Mouse (Mus musculus): ENCODE measurements around the gene Rfc4. TPM values are rescaled to one million over a fixed set of nuclear protein-coding genes. Genes with fewer than 3 reads are reported as not detected.
A peak's percentile ranks its signal among the peaks of the same experiment; 100 is the strongest.

The Rfc4 gene
- polyA plus RNA-seq, 1 experiment = 18.9 TPM

DNA sequence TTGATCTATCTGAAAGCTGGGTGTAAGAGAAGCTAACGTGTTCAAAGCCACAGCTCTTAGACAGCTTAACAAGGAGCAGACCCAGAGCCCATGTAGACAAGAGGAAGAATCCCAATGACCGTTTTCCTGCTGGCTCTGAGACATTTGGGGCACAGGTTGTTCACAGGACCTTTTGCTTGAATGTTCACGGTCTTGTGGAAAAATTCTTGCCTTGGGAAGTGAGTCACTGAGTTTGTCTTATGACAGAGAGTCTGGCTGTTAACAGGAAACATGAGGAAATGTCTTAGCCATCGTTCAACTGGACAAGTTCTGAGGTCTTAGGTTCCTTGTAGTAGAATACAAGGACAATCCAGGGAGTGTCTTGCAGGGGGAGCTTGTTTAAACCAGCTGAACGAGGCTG, 39.5 kb upstream of the Rfc4 start:
- Histone ChIP-seq H3K4me2 (ENCODE audit: low read depth) (no peak overlapping the region), H3K4me3 (no peak overlapping the region), H3ac (ENCODE audit: control insufficient read depth, insufficient read length) (no peak overlapping the region), H3K36me3 (ENCODE audit: control insufficient read depth, insufficient read depth) (no peaks in the 10 kb centered on the region), H3K27me3 (ENCODE audit: control insufficient read depth, insufficient read depth, insufficient read length) (no peaks in the 10 kb centered on the region), H3K79me2 (ENCODE audit: control insufficient read depth, insufficient read depth) (no peaks in the 10 kb centered on the region)
- TF ChIP-seq POLR2AphosphoS2 (IDR thresholded peaks at IDR 0.05; ENCODE audit: insufficient read length, low read depth) (no peak), USF1 (IDR thresholded peaks at IDR 0.05; ENCODE audit: low read depth) (no peak), MAX (IDR thresholded peaks at IDR 0.05; ENCODE audit: low read depth) (no peak), SRF (IDR thresholded peaks at IDR 0.05; ENCODE audit: control insufficient read depth, insufficient read length, low read depth) (no peak), REST (IDR thresholded peaks at IDR 0.05; ENCODE audit: insufficient read depth, insufficient read length) (no peak), TCF12 (IDR thresholded peaks at IDR 0.05; ENCODE audit: insufficient read depth, poor library complexity, severe bottlenecking) (no peak), E2F4 (IDR thresholded peaks at IDR 0.05; ENCODE audit: insufficient read depth) (no peak), TCF3 (IDR thresholded peaks at IDR 0.05; ENCODE audit: insufficient read length, low read depth) (no peak), CEBPB (IDR thresholded peaks at IDR 0.05; ENCODE audit: insufficient read depth, poor library complexity, severe bottlenecking) (no peak), MYOG (IDR thresholded peaks at IDR 0.05; ENCODE audit: control insufficient read depth in 1 of 3, insufficient read depth in 1 of 3, insufficient read length in 2 of 3, low read depth in 2 of 3) (no peak), POLR2A (IDR thresholded peaks at IDR 0.05; ENCODE audit: insufficient read length, low read depth) (no peak), MYOD1 (IDR thresholded peaks at IDR 0.05; ENCODE audit: control insufficient read depth in 1 of 3, insufficient read length in 2 of 3, low read depth in 2 of 3) (no peak)

DNA sequence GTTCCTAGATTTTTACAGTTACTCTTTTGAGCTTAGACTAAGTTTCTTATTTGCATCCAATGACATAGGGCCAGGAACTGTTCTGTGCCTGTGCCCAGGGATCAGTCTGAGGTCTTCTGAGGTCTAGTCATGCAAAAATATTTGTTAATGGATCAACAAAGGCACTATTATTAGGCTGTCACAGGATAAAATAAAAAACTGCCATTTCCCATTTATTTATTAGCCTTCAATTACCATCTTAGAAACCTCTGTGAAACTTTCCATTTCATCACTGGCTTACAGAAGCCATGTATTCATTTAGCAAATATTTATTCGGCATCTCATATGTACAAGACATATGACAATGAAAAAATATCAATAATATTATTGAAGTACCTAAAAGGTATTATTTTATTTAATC, 39.1 kb upstream of the Rfc4 start:
- no peak overlapping the region for H3K4me3 ChIP-seq
- H3K4me2 ChIP-seq (ENCODE audit: low read depth) = no peak overlapping the region
- TF ChIP-seq E2F4 (IDR thresholded peaks at IDR 0.05; ENCODE audit: insufficient read depth) = no peak
- TF ChIP-seq POLR2AphosphoS2 (IDR thresholded peaks at IDR 0.05; ENCODE audit: insufficient read length, low read depth) = no peak
- no peak for TF ChIP-seq USF1 (IDR thresholded peaks at IDR 0.05; ENCODE audit: low read depth)
- TF ChIP-seq TCF3 (IDR thresholded peaks at IDR 0.05; ENCODE audit: insufficient read length, low read depth) = no peak
- no peak for TF ChIP-seq MAX (IDR thresholded peaks at IDR 0.05; ENCODE audit: low read depth)
- TF ChIP-seq MYOG (IDR thresholded peaks at IDR 0.05; ENCODE audit: control insufficient read depth in 1 of 3, insufficient read depth in 1 of 3, insufficient read length in 2 of 3, low read depth in 2 of 3) = no peak
- TF ChIP-seq TCF12 (IDR thresholded peaks at IDR 0.05; ENCODE audit: insufficient read depth, poor library complexity, severe bottlenecking) = no peak
- TF ChIP-seq MYOD1 (IDR thresholded peaks at IDR 0.05; ENCODE audit: control insufficient read depth in 1 of 3, insufficient read length in 2 of 3, low read depth in 2 of 3) = no peak
- no peak for TF ChIP-seq CEBPB (IDR thresholded peaks at IDR 0.05; ENCODE audit: insufficient read depth, poor library complexity, severe bottlenecking)
- no peak for TF ChIP-seq REST (IDR thresholded peaks at IDR 0.05; ENCODE audit: insufficient read depth, insufficient read length)
- TF ChIP-seq SRF (IDR thresholded peaks at IDR 0.05; ENCODE audit: control insufficient read depth, insufficient read length, low read depth) = no peak
- no peak for TF ChIP-seq POLR2A (IDR thresholded peaks at IDR 0.05; ENCODE audit: insufficient read length, low read depth)

DNA sequence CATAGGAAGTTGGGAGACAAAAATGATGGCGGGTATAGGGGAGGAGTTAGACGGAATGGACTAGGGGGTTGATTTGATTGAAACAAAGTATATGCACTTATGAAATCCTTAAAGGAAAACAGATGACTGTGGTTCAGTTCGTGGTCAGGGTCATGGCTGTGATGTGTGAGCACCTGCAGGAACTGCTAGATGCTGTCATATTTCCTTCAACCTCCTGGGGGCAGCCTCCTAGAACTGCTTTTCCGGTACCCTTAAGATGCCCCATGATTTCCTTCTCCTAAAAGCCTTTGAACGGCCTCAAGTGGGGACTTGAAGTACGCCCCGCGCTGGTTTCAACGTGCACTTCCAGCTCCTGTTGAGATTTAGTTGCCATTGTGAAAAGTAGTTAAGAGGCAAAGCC, 37.9 kb upstream of the Rfc4 start:
- TF ChIP-seq MAX (IDR thresholded peaks at IDR 0.05; ENCODE audit: low read depth) (no peak), REST (IDR thresholded peaks at IDR 0.05; ENCODE audit: insufficient read depth, insufficient read length) (no peak), MYOD1 (IDR thresholded peaks at IDR 0.05; ENCODE audit: control insufficient read depth in 1 of 3, insufficient read length in 2 of 3, low read depth in 2 of 3) (no peak), TCF12 (IDR thresholded peaks at IDR 0.05; ENCODE audit: insufficient read depth, poor library complexity, severe bottlenecking) (no peak), POLR2AphosphoS2 (IDR thresholded peaks at IDR 0.05; ENCODE audit: insufficient read length, low read depth) (no peak)
- Histone ChIP-seq H3ac (ENCODE audit: control insufficient read depth, insufficient read length) (no peak overlapping the region), H3K36me3 (ENCODE audit: control insufficient read depth, insufficient read depth) (no peaks in the 10 kb centered on the region), H3K4me3 (no peak overlapping the region), H3K27me3 (ENCODE audit: control insufficient read depth, insufficient read depth, insufficient read length) (no peaks in the 10 kb centered on the region), H3K4me2 (ENCODE audit: low read depth) (no peak overlapping the region), H3K79me2 (ENCODE audit: control insufficient read depth, insufficient read depth) (no peaks in the 10 kb centered on the region)

More for the DNA sequence above, 39.1 kb upstream of the Rfc4 start:
- Histone ChIP-seq H3K27me3 (ENCODE audit: control insufficient read depth, insufficient read depth, insufficient read length) (no peaks in the 10 kb centered on the region), H3K79me2 (ENCODE audit: control insufficient read depth, insufficient read depth) (no peaks in the 10 kb centered on the region), H3K36me3 (ENCODE audit: control insufficient read depth, insufficient read depth) (no peaks in the 10 kb centered on the region), H3ac (ENCODE audit: control insufficient read depth, insufficient read length) (no peak overlapping the region)

DNA sequence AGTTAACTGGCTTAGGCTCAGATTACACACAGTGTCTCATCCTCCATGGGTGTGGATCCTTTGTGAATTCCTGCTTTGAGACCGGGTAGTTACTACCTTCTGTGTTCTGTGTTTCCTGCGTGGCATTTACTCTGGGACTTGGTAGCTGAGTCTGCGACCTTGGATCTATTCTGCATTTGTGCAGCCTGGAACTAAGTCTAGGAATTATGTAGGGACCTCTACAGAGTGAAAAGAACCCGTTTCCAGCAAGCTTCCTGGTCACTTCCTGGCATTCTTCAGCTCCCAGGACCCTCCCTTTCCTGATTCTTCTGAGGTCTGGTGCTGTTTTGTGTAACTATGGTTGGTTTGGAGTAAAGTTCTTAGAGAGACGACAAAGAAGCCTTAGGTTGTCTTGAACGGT, 36.9 kb upstream of the Rfc4 start:
- Histone ChIP-seq H3K36me3 (ENCODE audit: control insufficient read depth, insufficient read depth) (no peaks in the 10 kb centered on the region), H3K79me2 (ENCODE audit: control insufficient read depth, insufficient read depth) (no peaks in the 10 kb centered on the region), H3K27me3 (ENCODE audit: control insufficient read depth, insufficient read depth, insufficient read length) (no peaks in the 10 kb centered on the region), H3K4me3 (no peak overlapping the region), H3ac (ENCODE audit: control insufficient read depth, insufficient read length) (no peak overlapping the region), H3K4me2 (ENCODE audit: low read depth) (no peak overlapping the region)
- TF ChIP-seq POLR2AphosphoS2 (IDR thresholded peaks at IDR 0.05; ENCODE audit: insufficient read length, low read depth) (no peak), REST (IDR thresholded peaks at IDR 0.05; ENCODE audit: insufficient read depth, insufficient read length) (no peak), CEBPB (IDR thresholded peaks at IDR 0.05; ENCODE audit: insufficient read depth, poor library complexity, severe bottlenecking) (no peak), MYOG (IDR thresholded peaks at IDR 0.05; ENCODE audit: control insufficient read depth in 1 of 3, insufficient read depth in 1 of 3, insufficient read length in 2 of 3, low read depth in 2 of 3) (no peak), TCF12 (IDR thresholded peaks at IDR 0.05; ENCODE audit: insufficient read depth, poor library complexity, severe bottlenecking) (no peak), TCF3 (IDR thresholded peaks at IDR 0.05; ENCODE audit: insufficient read length, low read depth) (no peak), USF1 (IDR thresholded peaks at IDR 0.05; ENCODE audit: low read depth) (no peak), POLR2A (IDR thresholded peaks at IDR 0.05; ENCODE audit: insufficient read length, low read depth) (no peak), MAX (IDR thresholded peaks at IDR 0.05; ENCODE audit: low read depth) (no peak), E2F4 (IDR thresholded peaks at IDR 0.05; ENCODE audit: insufficient read depth) (no peak), MYOD1 (IDR thresholded peaks at IDR 0.05; ENCODE audit: control insufficient read depth in 1 of 3, insufficient read length in 2 of 3, low read depth in 2 of 3) (no peak), SRF (IDR thresholded peaks at IDR 0.05; ENCODE audit: control insufficient read depth, insufficient read length, low read depth) (no peak)

DNA sequence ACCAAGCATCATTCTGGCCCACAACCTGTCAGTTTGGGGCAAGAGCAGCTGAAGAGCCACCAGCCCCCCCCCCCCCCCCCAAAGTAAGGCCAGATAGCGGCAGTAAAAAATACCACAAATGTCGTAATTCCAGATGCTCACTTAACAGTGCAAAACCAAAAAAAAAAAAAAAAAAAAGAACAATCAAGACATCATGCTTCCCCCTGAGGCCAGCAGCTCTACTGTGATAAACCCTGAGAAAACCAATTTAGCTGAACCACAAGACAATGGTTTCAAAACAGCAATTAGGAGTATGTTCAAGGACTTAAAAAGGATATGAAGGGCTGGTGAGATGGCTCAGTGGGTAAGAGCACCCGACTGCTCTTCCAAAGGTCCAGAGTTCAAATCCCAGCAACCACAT, 34.6 kb upstream of the Rfc4 start:
- H3ac ChIP-seq (ENCODE audit: control insufficient read depth, insufficient read length) = no peak overlapping the region
- H3K27me3 ChIP-seq (ENCODE audit: control insufficient read depth, insufficient read depth, insufficient read length) = peaks cover 3% of the 10 kb centered on the region
- H3K79me2 ChIP-seq (ENCODE audit: control insufficient read depth, insufficient read depth) = no peaks in the 10 kb centered on the region
- no peak overlapping the region for H3K4me3 ChIP-seq
- no peaks in the 10 kb centered on the region for H3K36me3 ChIP-seq (ENCODE audit: control insufficient read depth, insufficient read depth)
- no peak for TF ChIP-seq POLR2A (IDR thresholded peaks at IDR 0.05; ENCODE audit: insufficient read length, low read depth)
- TF ChIP-seq CEBPB (IDR thresholded peaks at IDR 0.05; ENCODE audit: insufficient read depth, poor library complexity, severe bottlenecking) = 0 out of 2 replicates have a peak, but pooled peaks have one; percentile 21
- H3K4me2 ChIP-seq (ENCODE audit: low read depth) = no peak overlapping the region

Measured in myocyte (in vitro differentiated cells).